Mouse (Mus musculus) hematopoietic stem cell, adult 5-6 weeks (primary cell): ENCODE measurements around the gene Dlk2. TPM values are rescaled to one million over a fixed set of nuclear protein-coding genes. Genes with fewer than 3 reads are reported as not detected.

Experiments used
- total RNA-seq: library from RNA; stranded (forward); fragments of 172-1452, 232-1000 nt; gene quantifications from 2 replicates; pipeline ENCODE4 v1.2.3, GENCODE M21; 2017

Gene Dlk2
- total RNA-seq, 1 experiment from 2014 or later, result not detected

Other genes with a start within 250 kb of the Dlk2 start
- 32.8 and 34.5 TPM in 2 replicates for gene Mrps18a, start 186.4 kb upstream of the Dlk2 start, total RNA-seq
- gene Rsph9, start 153.2 kb upstream of the Dlk2 start, total RNA-seq, result 2.1 and 2.7 TPM in 2 replicates
- 0.60 and 8.4 TPM in 2 replicates for gene Mad2l1bp, start 143.9 kb upstream of the Dlk2 start, total RNA-seq
- gene Gtpbp2, start 136.4 kb upstream of the Dlk2 start, total RNA-seq, result 68.1 and 72.0 TPM in 2 replicates
- 18.2 and 24.1 TPM in 2 replicates for gene Polh, start 94.8 kb upstream of the Dlk2 start, total RNA-seq
- gene Xpo5, start 94.6 kb upstream of the Dlk2 start, total RNA-seq, result 52.8 and 57.3 TPM in 2 replicates
- gene Polr1c, start 49.4 kb upstream of the Dlk2 start, total RNA-seq, result 39.4 and 54.0 TPM in 2 replicates
- 29.2 and 56.5 TPM in 2 replicates for gene Yipf3, start 49.3 kb upstream of the Dlk2 start, total RNA-seq
- gene Lrrc73, start 43.9 kb upstream of the Dlk2 start, total RNA-seq, result 0.25 TPM in 1 of 2 replicates, not detected in the other
- 9.6 and 30.5 TPM in 2 replicates for gene Tjap1, start 14.4 kb upstream of the Dlk2 start, total RNA-seq
- 1.3 and 2.2 TPM in 2 replicates for gene Abcc10, start 30.9 kb downstream of the Dlk2 start, total RNA-seq
- gene Zfp318, start 86.3 kb downstream of the Dlk2 start, total RNA-seq, result 25.3 and 64.6 TPM in 2 replicates
- not detected in 2 replicates for gene Crip3, start 131.5 kb downstream of the Dlk2 start, total RNA-seq
- gene Slc22a7, start 141.0 kb downstream of the Dlk2 start, total RNA-seq, result not detected in 2 replicates
- 0.05 and 0.69 TPM in 2 replicates for gene Ttbk1, start 190.3 kb downstream of the Dlk2 start, total RNA-seq
- gene Dnph1, start 199.3 kb downstream of the Dlk2 start, total RNA-seq, result 11.1 and 21.0 TPM in 2 replicates
- gene Cul9, start 249.0 kb downstream of the Dlk2 start, total RNA-seq, result 32.9 and 33.6 TPM in 2 replicates